Mouse (Mus musculus) right cerebral cortex, adult 18-20 months (tissue): ENCODE measurements around the gene Hoxb13.
A peak's percentile ranks its signal among the peaks of the same experiment; 100 is the strongest.

ENCODE experiments used
- DNase-seq: peaks from one replicate; pipeline ENCODE4 v3.0.0; 2022; ENCODE audit warnings: mixed read lengths

The Hoxb13 gene

DNA sequence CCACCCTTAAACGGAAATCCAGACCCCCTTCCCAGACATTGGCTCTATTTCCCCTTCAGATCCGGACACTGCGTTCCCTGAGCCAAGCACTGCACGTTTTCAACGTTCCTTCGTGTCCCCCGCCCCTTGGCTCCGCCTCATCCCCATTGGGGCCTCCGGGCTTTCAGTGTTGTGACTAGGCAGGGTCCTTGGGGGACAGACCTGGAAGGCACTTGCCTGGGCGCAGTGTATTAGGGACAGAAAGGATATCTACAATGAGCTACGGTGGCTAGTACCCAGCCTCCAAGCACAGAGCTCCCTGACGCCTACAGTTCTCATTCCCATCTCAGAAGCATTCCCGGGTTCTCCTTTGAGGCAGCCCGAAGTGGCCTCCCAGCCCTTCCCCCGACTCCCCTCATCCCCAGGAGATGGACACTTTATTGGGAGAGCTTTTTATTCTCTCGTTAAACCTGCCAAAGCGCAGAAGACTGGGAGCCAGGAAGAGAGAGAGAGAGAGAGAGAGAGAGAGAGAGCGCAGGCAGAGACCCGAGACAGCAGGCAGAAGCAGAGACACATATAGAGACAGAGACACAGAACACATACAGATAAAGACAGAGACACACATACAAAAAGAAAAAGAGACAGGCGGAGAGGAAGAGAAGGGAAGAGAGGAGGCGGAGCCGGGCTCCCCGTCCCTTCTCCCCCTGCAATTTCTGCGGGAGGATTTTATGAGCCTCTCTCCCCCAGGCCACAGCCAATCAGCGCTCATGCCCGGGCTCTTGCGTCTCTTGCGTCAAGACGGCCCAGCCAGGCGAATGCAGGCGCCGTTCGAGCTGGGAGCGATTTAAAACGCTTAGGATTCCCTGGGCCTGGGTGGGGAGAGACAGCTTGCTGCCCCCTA lies at the start of gene Hoxb13:
TSS of gene Hoxb13 (plus strand) at position 796 of the 880 bp plus-strand sequence.
- peak; percentile 4 for DNase-seq

GRCm38 (mm10) chr11:96145622-96146270 lies 48.4 kb upstream of the Hoxb13 start:
- DNase-seq, result peak; percentile 47

- DNase-seq, result no peak
Observed at GRCm38 (mm10) chr11:96147471-96147870, 46.6 kb upstream of the Hoxb13 start.

- DNase-seq, result no peak
Observed at GRCm38 (mm10) chr11:96164769-96165168, 29.3 kb upstream of the Hoxb13 start.

GRCm38 (mm10) chr11:96168125-96168524 lies 26.0 kb upstream of the Hoxb13 start:
- DNase-seq, result no peak

GRCm38 (mm10) chr11:96169016-96169415 lies 25.1 kb upstream of the Hoxb13 start:
- DNase-seq, result no peak

DNA sequence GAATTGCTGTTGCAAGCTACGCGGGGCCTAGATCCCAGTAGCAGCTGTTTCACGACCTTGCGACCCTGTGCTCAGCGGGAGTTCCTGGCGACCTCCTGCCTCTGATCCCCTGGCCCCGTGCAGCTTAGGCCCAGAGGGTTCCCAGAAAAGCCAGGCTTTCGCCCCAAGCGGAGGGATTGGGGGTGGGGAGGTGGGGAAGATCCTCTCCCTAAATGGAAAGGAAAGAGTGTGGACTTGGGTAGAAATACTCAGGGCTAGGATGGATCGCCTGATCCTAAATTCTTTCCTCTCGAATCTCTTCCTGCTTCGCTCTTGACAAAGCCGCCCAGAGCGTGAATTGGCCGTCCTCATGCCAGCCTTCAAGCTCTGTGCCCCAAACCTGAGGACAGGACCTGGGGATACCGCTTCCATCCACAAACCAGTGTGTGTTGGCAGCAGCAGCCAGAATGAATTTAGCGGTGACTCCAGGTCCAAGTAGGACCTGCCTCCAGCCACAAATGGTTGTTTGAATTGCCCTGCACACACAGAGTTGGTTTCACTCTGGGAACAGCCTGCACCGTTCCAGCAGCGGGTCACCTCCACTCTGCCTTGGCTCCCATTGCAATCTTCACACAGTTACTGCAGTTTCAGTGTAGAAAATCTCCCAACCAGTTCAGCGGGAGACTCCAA lies 23.3 kb upstream of the Hoxb13 start:
- DNase-seq, result no peak

DNA sequence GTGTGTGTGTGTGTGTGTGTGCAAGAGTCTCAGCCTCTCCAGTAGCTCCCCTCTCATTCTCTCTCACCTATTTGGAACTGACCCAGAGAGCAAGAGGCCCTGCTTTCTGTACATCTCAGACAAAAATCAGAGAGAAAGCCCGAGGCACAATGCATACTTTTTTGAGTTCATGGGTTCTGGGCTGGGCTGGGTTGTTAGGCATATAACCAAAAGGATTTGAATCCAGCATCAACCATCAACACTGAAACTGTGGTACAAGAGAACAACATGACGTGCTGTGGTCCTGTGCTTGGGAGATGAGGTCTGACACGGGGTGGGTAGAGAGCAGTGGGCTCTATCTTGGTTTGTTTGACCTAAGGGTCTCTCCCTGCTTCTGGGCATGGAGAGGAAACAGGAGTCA lies 22.5 kb upstream of the Hoxb13 start:
- no peak for DNase-seq

- DNase-seq, result no peak
Observed at GRCm38 (mm10) chr11:96172511-96173287, 21.4 kb upstream of the Hoxb13 start.

GRCm38 (mm10) chr11:96173288-96173840 lies 20.8 kb upstream of the Hoxb13 start:
- no peak for DNase-seq

- DNase-seq, result no peak
Observed at GRCm38 (mm10) chr11:96174881-96175280, 19.2 kb upstream of the Hoxb13 start.

- DNase-seq, result no peak
Observed at GRCm38 (mm10) chr11:96175511-96175910, 18.6 kb upstream of the Hoxb13 start.

DNA sequence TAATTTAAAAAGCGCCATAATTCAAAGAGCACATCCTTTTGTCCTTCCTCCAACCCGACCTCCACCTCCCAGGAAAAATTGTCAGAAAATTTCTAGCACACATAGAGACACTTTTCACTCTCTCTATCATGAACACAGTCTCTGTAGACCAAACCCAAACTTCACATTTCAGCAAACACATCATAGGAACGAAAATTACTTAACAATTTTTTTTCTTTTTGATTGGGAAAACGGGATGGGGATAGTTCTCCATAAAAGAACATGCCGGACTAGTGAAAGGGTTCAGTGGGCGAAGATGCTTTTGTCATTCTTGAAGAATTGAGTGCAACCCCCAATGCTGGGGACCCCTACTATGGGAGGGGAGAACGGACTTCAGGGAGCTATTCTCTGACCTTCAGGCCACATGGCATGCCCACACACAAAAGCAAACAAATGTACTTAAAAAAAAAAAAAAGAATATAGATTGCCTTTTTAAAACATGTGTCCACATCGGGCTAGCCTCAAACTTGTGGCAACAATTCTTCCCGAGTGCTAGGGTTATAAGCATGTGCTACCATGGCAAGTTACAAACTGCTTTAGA lies 18.1 kb upstream of the Hoxb13 start:
- DNase-seq, result no peak

GRCm38 (mm10) chr11:96176841-96177240 lies 17.3 kb upstream of the Hoxb13 start:
- no peak for DNase-seq

DNA sequence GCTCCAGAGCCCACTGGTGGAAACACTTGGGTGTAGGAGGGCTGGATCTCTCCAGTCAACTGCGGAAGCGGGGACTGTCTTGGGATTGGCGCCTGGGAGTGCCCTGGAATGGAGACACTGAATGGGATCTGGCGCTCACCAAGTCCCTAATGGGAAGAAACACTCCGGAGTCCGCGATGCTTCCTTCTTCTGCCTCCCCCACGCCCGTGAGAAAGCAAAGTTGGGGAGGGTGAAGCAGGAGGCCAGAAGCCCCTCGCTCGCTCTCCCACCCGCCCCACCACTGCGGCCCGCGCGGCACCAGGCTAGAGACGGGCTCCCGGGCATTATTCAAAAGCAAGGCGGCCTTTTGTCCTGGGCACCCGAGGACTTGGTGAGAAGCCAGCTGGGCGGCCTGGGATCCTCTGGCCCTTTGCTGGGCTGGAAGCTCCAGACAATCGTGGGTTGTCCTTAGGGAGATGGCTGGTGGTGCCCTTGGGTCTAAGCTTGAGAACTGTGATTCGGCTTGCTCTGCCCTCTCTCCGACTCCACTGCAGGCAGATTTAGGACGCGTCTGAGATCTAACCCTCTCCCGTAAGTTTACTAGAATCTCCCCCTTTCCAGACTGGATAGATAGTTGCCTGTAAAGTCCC lies 16.5 kb upstream of the Hoxb13 start:
- DNase-seq, result no peak

DNA sequence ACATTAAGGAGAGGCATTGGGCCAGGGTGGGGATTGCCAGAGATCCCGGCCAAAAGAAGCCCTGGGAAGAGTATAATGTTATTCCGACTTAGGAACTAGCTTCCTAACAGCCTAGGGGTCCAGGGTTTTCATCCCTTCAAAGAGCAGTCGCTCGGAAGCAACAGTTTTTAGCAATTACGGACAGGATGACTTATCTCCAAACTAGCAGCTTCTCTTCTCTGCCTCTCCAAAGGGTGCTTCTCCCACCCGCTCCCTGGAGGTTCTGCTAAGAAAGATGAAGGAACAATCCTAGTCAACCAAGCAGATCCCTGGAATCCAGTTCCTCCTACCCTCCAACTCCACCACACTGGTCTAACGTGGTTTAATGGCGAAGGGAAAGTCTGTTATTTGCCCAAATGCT lies 15.8 kb upstream of the Hoxb13 start:
- DNase-seq, result no peak

DNA sequence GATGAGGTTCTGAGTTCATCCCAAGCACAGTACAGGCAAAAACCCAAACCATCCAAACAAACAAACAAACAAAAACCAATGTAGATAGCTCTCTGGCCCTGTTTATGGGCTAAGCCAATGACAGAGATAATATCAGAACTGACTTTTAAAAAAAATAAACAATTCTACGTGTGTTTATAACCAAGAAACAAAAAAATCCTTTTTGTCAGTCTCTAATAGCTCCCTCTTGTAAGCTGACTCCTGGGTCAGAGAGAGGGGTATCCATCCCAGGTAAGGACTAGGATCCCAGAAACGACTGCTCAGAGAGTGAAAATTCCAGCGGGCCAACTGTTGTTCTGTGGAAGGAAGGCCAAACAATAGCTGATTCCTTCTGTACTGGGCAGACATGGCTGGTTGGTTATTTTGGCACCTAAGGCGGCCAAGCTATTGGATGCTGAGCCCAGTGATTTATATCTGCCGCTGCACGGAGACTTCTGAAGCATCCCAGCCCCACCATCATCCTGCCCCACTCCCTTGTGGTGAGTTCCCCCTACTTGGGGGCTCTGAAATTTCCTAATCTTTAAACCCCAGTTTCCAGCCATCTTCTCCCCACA lies 15.1 kb upstream of the Hoxb13 start:
- DNase-seq, result no peak

DNA sequence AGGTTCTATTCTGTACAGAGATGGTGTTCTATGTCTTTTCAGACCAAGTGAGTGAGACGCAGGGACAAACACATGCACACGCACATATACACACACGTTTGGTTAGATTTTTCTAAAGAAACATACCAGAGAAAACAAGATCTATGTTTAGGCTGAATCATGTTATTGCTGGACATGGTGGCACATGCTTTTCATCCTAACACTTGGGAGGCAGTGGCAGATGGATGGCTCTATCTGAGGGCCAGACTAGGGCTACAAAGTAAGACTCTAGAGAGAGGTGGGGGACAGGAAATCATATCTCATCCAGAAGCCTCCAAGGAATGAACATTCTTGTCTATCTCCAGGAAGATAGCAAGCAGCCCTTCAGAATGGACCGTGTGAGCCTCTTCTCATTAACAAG lies 13.1 kb upstream of the Hoxb13 start:
- no peak for DNase-seq

DNA sequence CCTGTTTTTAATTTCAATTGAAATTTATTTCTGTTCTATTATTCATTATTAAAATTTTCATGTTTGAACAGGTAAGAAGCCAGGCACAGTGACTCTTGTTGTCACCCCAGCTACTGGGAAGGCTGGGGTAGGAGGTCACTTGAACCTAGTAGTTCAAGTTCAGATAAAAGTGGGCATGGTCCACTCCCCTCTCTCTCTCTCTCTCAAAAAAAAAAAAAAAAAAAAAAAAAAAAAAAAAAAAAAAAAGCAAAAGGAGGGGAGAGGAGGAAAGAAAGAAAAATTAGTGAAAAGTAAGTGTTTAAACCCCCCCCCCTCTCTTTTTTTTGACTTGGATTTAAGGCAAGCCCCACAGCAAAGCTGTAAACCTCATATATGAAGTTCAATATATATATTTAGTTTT lies 9.9 kb upstream of the Hoxb13 start:
- no peak for DNase-seq

- DNase-seq, result no peak
Observed at GRCm38 (mm10) chr11:96187321-96187720, 6.8 kb upstream of the Hoxb13 start.

DNA sequence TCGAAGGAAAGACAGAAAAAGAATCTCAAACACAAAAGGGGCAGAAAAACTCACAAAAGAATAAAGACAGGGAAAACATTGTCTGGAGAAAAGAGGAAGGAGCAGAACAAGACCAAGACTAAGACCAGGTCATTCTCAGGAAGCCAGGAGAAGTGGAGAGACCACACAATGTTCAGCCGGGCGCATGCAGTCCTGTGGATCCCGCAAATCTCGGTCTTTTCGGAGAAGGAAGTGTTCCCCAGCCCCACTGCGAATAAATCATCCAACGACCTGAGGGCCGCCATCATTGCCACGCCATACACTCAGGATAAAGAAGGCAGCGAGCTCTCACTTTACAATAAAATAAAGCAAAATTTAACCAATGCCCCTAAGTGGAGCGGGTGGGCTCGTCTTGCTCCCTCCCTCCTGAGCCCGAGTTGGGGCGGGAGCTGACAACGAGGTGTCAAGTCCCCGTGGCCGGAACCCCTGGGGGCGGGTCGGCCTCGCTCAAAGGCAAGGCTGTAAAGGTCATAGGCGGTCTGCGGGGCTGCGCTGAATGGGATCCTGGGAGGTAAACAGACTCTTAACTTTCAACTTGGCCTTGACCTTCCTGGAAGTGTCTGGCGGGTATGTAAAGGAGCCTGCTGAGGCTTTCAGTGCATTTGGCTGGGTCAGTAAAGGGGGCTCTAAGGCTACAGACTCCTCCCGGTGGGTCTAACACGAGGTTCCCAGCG lies 4.2 kb upstream of the Hoxb13 start:
- no peak for DNase-seq
